Mouse (Mus musculus) liver, postnatal 0 days (tissue): ENCODE data around the gene Hjurp. TPM values are rescaled to one million over a fixed set of nuclear protein-coding genes. Genes with fewer than 3 reads are reported as not detected.

Source experiments
- ATAC-seq: fragments of 200-750 bp; cut with Nextera tagmentation; 2 replicates; pipeline ENCODE4 v1.8.0; 2017; ENCODE audit warnings: mild to moderate bottlenecking, moderate library complexity
- DNase-seq: peaks from one replicate; pipeline ENCODE4 v3.0.0-alpha.2; 2016
- H3K27ac ChIP-seq: fragments of 300-500 bp; sonication (generic); 2 replicates; pipeline ENCODE4 v1.5.1; 2014; ENCODE audit warnings: antibody characterized with exemption, moderate library complexity, mild to moderate bottlenecking, low read depth
- H3K27me3 ChIP-seq: fragments of 300-500 bp; sonication (generic); 2 replicates; pipeline ENCODE4 v1.6.1; 2014; ENCODE audit warnings: low read length, control low read depth, mixed read lengths; ENCODE audit not compliant: insufficient read depth
- H3K36me3 ChIP-seq: fragments of 300-500 bp; sonication (generic); replicated peaks from 2 replicates; pipeline ENCODE4 v1.6.1; 2014; ENCODE audit warnings: mild to moderate bottlenecking, control low read depth, low read length, moderate library complexity, mixed read lengths; ENCODE audit not compliant: insufficient read depth
- H3K4me1 ChIP-seq: fragments of 300-500 bp; sonication (generic); 2 replicates; pipeline ENCODE4 v1.6.1; 2014; ENCODE audit warnings: antibody characterized with exemption, mild to moderate bottlenecking, control low read depth; ENCODE audit not compliant: insufficient read depth
- H3K4me2 ChIP-seq: fragments of 300-500 bp; sonication (generic); 2 replicates; pipeline ENCODE4 v1.6.1; 2014; ENCODE audit warnings: low read depth, mild to moderate bottlenecking, low read length, moderate library complexity, mixed read lengths
- H3K4me3 ChIP-seq: fragments of 300-500 bp; sonication (generic); 2 replicates; pipeline ENCODE4 v1.5.1; 2014; ENCODE audit warnings: low read depth, low read length
- H3K9ac ChIP-seq: fragments of 300-500 bp; sonication (generic); replicated peaks from 2 replicates; pipeline ENCODE4 v1.6.1; 2014; ENCODE audit warnings: mild to moderate bottlenecking, moderate library complexity
- H3K9me3 ChIP-seq: fragments of 300-500 bp; sonication (generic); 2 replicates; pipeline ENCODE4 v1.6.1; 2016; ENCODE audit warnings: mild to moderate bottlenecking, control low read depth, low read length, mixed read lengths
- CTCF ChIP-seq: sonication (generic); IDR thresholded peaks from 2 replicates; pipeline ENCODE4 v1.5.1; 2016; ENCODE audit warnings: antibody characterized with exemption, low read depth
- EP300 ChIP-seq: IDR thresholded peaks from 2 replicates; pipeline ENCODE4 v1.6.1; 2016; ENCODE audit warnings: antibody characterized with exemption, low read depth, mild to moderate bottlenecking
- WGBS: fragments of 180-500 bp; shearing (Covaris S2); extraction: QIAGEN DNeasy Blood & Tissue Kit; methylation state at CpG from one replicate; pipeline ENCODE4 v1.1.7; 2014; ENCODE audit not compliant: insufficient replicate concordance; 5-methylcytosine and 5-hydroxymethylcytosine counted together
- polyA plus RNA-seq: library from polyadenylated mRNA; unstranded; fragments of >200 nt; fragmentation: Nextera tagmentation; extraction: Ambion mirVana; gene quantifications from 2 replicates; pipeline ENCODE4 v1.2.1, GENCODE M21; 2015

Hjurp gene
- polyA plus RNA-seq, 1 experiment from 2014 or later, result 37.0 TPM

- Histone ChIP-seq H3K4me3 (no peak overlapping the region), H3K4me1 (no peaks in the 10 kb centered on the region), H3K9me3 (peaks cover 30% of the 10 kb centered on the region), H3K9ac (no peak overlapping the region), H3K27me3 (no peaks in the 10 kb centered on the region), H3K36me3 (no peaks in the 10 kb centered on the region), H3K4me2 (no peak overlapping the region), H3K27ac (no peak overlapping the region)
- 13% methylated on average over 1 of the region's 1 CpGs for WGBS
- DNase-seq, result no peak
- no peak for TF ChIP-seq CTCF
- TF ChIP-seq EP300, result no peak
- no peak for ATAC-seq
Measured at GRCm38 (mm10) chr1:88219054-88219453, 58.4 kb downstream of the Hjurp start.

GRCm38 (mm10) chr1:88218591-88218990, 58.8 kb downstream of the Hjurp start:
- 46% methylated on average over 4 of the region's 4 CpGs for WGBS
- Histone ChIP-seq H3K4me2 (no peak overlapping the region), H3K27me3 (no peaks in the 10 kb centered on the region), H3K4me3 (no peak overlapping the region), H3K9me3 (peaks cover 34% of the 10 kb centered on the region), H3K27ac (no peak overlapping the region), H3K9ac (no peak overlapping the region), H3K4me1 (no peaks in the 10 kb centered on the region), H3K36me3 (no peaks in the 10 kb centered on the region)
- ATAC-seq (no peak), DNase-seq (no peak)
- no peak for TF ChIP-seq EP300
- TF ChIP-seq CTCF, result no peak

- H3K9ac ChIP-seq, result no peak overlapping the region
- DNase-seq (peak; percentile 47), ATAC-seq (no peak)
- TF ChIP-seq CTCF, result no peak
- TF ChIP-seq EP300, result no peak
- H3K4me3 ChIP-seq, result no peak overlapping the region
- H3K4me2 ChIP-seq, result no peak overlapping the region
- H3K27ac ChIP-seq, result no peak overlapping the region
- H3K27me3 ChIP-seq, result no peaks in the 10 kb centered on the region
- 68% methylated on average over 9 of the region's 9 CpGs for WGBS
- H3K36me3 ChIP-seq, result no peaks in the 10 kb centered on the region
- peaks cover 39% of the 10 kb centered on the region for H3K9me3 ChIP-seq
- H3K4me1 ChIP-seq, result no peaks in the 10 kb centered on the region
Measured at GRCm38 (mm10) chr1:88218051-88218450, 59.4 kb downstream of the Hjurp start.

- H3K36me3 ChIP-seq, result no peaks in the 10 kb centered on the region
- H3K4me2 ChIP-seq, result no peak overlapping the region
- no peaks in the 10 kb centered on the region for H3K4me1 ChIP-seq
- TF ChIP-seq CTCF, result no peak
- TF ChIP-seq EP300, result no peak
- H3K9me3 ChIP-seq, result peaks cover 44% of the 10 kb centered on the region
- no peaks in the 10 kb centered on the region for H3K27me3 ChIP-seq
- DNase-seq (no peak), ATAC-seq (no peak)
- H3K27ac ChIP-seq, result no peak overlapping the region
- WGBS, result 37% methylated on average over 3 of the region's 3 CpGs
- no peak overlapping the region for H3K9ac ChIP-seq
- H3K4me3 ChIP-seq, result no peak overlapping the region
Measured at GRCm38 (mm10) chr1:88217576-88217975, 59.9 kb downstream of the Hjurp start.

- no peak overlapping the region for H3K9ac ChIP-seq
- no peak overlapping the region for H3K4me3 ChIP-seq
- ATAC-seq, result no peak
- H3K4me1 ChIP-seq, result no peaks in the 10 kb centered on the region
- TF ChIP-seq CTCF (no peak), EP300 (no peak)
- WGBS, result 54% methylated on average over 2 of the region's 2 CpGs
- H3K4me2 ChIP-seq, result no peak overlapping the region
- no peaks in the 10 kb centered on the region for H3K27me3 ChIP-seq
- H3K9me3 ChIP-seq, result peaks cover 43% of the 10 kb centered on the region
- no peak for DNase-seq
- no peak overlapping the region for H3K27ac ChIP-seq
- H3K36me3 ChIP-seq, result no peaks in the 10 kb centered on the region
Measured at GRCm38 (mm10) chr1:88217144-88217543, 60.3 kb downstream of the Hjurp start.

GRCm38 (mm10) chr1:88216551-88216950, 60.9 kb downstream of the Hjurp start:
- DNase-seq, result no peak
- H3K4me1 ChIP-seq, result no peaks in the 10 kb centered on the region
- ATAC-seq, result no peak

More at GRCm38 (mm10) chr1:88216551-88216950, 60.9 kb downstream of the Hjurp start:
- 52% methylated on average over 2 of the region's 2 CpGs for WGBS
- Histone ChIP-seq H3K36me3 (no peaks in the 10 kb centered on the region), H3K27me3 (no peaks in the 10 kb centered on the region), H3K9ac (no peak overlapping the region), H3K4me2 (no peak overlapping the region), H3K9me3 (peaks cover 46% of the 10 kb centered on the region), H3K27ac (no peak overlapping the region), H3K4me3 (no peak overlapping the region)
- TF ChIP-seq CTCF (no peak), EP300 (no peak)
